13 mouse cellular contexts compared by ENCODE assay signal in genomic region chr12:8975076-8975475, GRCm38 (mm10). TPM values are rescaled to one million over a fixed set of nuclear protein-coding genes. Genes with fewer than 3 reads are reported as not detected.
DNase-seq lines count a peak whose midpoint lies in the region; ATAC-seq and TF ChIP-seq lines count a peak whose summit lies in the region.
"Had no signal": no experiment of that assay in that cellular context is flagged by ENCODE, and none has a peak within 500 bp of the region (broad histone marks: within the 10 kb centered on the region; RNA-seq: fewer than 3 reads in every experiment).

No protein-coding gene starts in this region.

- H3K9ac ChIP-seq in lung, embryonic 15.5 days: peak overlapping the region; percentile 53; the same call in 1 of the 2 replicates
- H3K9ac ChIP-seq in embryonic facial prominence, embryonic 14.5 days (ENCODE audit: low read depth, low read length): no peak overlapping the region
- H3K9ac ChIP-seq in hindbrain, postnatal 0 days (replicated peaks; ENCODE audit: low read length): no peak overlapping the region
- no peak overlapping the region for H3K9ac ChIP-seq in neural tube, embryonic 15.5 days (replicated peaks)

- peaks cover 11% of the 10 kb centered on the region for H3K4me1 ChIP-seq in lung, embryonic 15.5 days
- H3K4me1 ChIP-seq in embryonic facial prominence, embryonic 14.5 days (ENCODE audit: control insufficient read depth, insufficient read depth, low read length): peaks cover 4% of the 10 kb centered on the region
- H3K4me1 ChIP-seq in hindbrain, postnatal 0 days (ENCODE audit: insufficient read depth, low read length): no peaks in the 10 kb centered on the region
- H3K4me1 ChIP-seq in neural tube, embryonic 15.5 days: peaks cover 25% of the 10 kb centered on the region

- 88% methylated on average over 3 of the region's 3 CpGs for WGBS in lung, embryonic 15.5 days
- WGBS in embryonic facial prominence, embryonic 14.5 days: 81% methylated on average over 3 of the region's 3 CpGs
- WGBS in hindbrain, postnatal 0 days: 90% methylated on average over 3 of the region's 3 CpGs
- 89% methylated on average over 3 of the region's 3 CpGs for WGBS in neural tube, embryonic 15.5 days

- H3K36me3 ChIP-seq in lung, embryonic 15.5 days: peaks cover 10% of the 10 kb centered on the region
- H3K36me3 ChIP-seq in embryonic facial prominence, embryonic 14.5 days (ENCODE audit: control insufficient read depth, insufficient read depth, low read length): peaks cover 8% of the 10 kb centered on the region
- peaks cover 6% of the 10 kb centered on the region for H3K36me3 ChIP-seq in hindbrain, postnatal 0 days (ENCODE audit: insufficient read depth, low read length)
- peaks cover 11% of the 10 kb centered on the region for H3K36me3 ChIP-seq in neural tube, embryonic 15.5 days
- H3K36me3 ChIP-seq: G1E had no signal

- 0 out of 2 replicates have a peak overlapping the region, but pooled peaks have one; percentile 84 for H3K4me2 ChIP-seq in lung, embryonic 15.5 days
- peak overlapping the region; percentile 73; the same call in 1 of the 2 replicates for H3K4me2 ChIP-seq in embryonic facial prominence, embryonic 14.5 days (ENCODE audit: low read depth, low read length)
- H3K4me2 ChIP-seq in hindbrain, postnatal 0 days (ENCODE audit: low read depth, low read length): peak overlapping the region; percentile 91
- peak overlapping the region; percentile 80 for H3K4me2 ChIP-seq in neural tube, embryonic 15.5 days

- no peaks in the 10 kb centered on the region for H3K9me3 ChIP-seq in lung, embryonic 15.5 days
- no peaks in the 10 kb centered on the region for H3K9me3 ChIP-seq in embryonic facial prominence, embryonic 14.5 days (ENCODE audit: control insufficient read depth, low read length)
- no peaks in the 10 kb centered on the region for H3K9me3 ChIP-seq in hindbrain, postnatal 0 days (ENCODE audit: low read length)
- H3K9me3 ChIP-seq in neural tube, embryonic 15.5 days (replicated peaks): no peaks in the 10 kb centered on the region
- H3K9me3 ChIP-seq: G1E had no signal

- TF ChIP-seq CTCF in hindbrain, postnatal 0 days (IDR thresholded peaks at IDR 0.05; ENCODE audit: low read depth): peak; percentile 6; the same call in 1 of the 2 replicates

- ATAC-seq in lung, embryonic 15.5 days (ENCODE audit: borderline replicate concordance, extremely low read depth, low FRiP score, low TSS enrichment): no peak
- no peak for ATAC-seq in embryonic facial prominence, embryonic 14.5 days (ENCODE audit: low read depth)
- ATAC-seq in hindbrain, postnatal 0 days: no peak
- no peak for ATAC-seq in neural tube, embryonic 15.5 days (ENCODE audit: low FRiP score)

- H3K27me3 ChIP-seq in lung, embryonic 15.5 days: no peaks in the 10 kb centered on the region
- no peaks in the 10 kb centered on the region for H3K27me3 ChIP-seq in embryonic facial prominence, embryonic 14.5 days (replicated peaks; ENCODE audit: control insufficient read depth, insufficient read depth, low read length)
- H3K27me3 ChIP-seq in hindbrain, postnatal 0 days (ENCODE audit: insufficient read depth, low read length): no peaks in the 10 kb centered on the region
- no peaks in the 10 kb centered on the region for H3K27me3 ChIP-seq in neural tube, embryonic 15.5 days (replicated peaks)

- no peak for DNase-seq in lung, postnatal 10 days
- DNase-seq in embryonic facial prominence, embryonic 14.5 days (ENCODE audit: low spot score): no peak
- DNase-seq in hindbrain, postnatal 0 days (ENCODE audit: low spot score): no peak
- DNase-seq in kidney, postnatal 36 days: no peak
- no peak for DNase-seq in kidney, adult 18-20 months
- no peak for DNase-seq in adrenal gland, postnatal 14 days
- DNase-seq: heart, postnatal 14 days; lung, adult 18-20 months had no signal

- H3K4me3 ChIP-seq in lung, embryonic 15.5 days: peak overlapping the region; percentile 72; the same call in 1 of the 2 replicates
- H3K4me3 ChIP-seq in embryonic facial prominence, embryonic 14.5 days (ENCODE audit: low read depth, low read length): no peak overlapping the region
- H3K4me3 ChIP-seq in hindbrain, postnatal 0 days (ENCODE audit: low read length): 0 out of 2 replicates have a peak overlapping the region, but pooled peaks have one; percentile 82
- H3K4me3 ChIP-seq in neural tube, embryonic 15.5 days (replicated peaks): no peak overlapping the region

- no peak overlapping the region for H3K27ac ChIP-seq in lung, embryonic 15.5 days
- H3K27ac ChIP-seq in embryonic facial prominence, embryonic 14.5 days (replicated peaks; ENCODE audit: low read depth, low read length): no peak overlapping the region
- no peak overlapping the region for H3K27ac ChIP-seq in hindbrain, postnatal 0 days
- H3K27ac ChIP-seq in neural tube, embryonic 15.5 days (replicated peaks): no peak overlapping the region

RNA-seq across cellular contexts. Expression of gene Wdr35, which starts 1.4 kb away (rescaled TPM):
- 20.7 and 22.8 TPM in 2 replicates for polyA plus RNA-seq in lung, embryonic 15.5 days (2015; fragmentation: Nextera tagmentation; extraction: Ambion mirVana)
- 19.9 and 20.1 TPM in 2 replicates for polyA plus RNA-seq in embryonic facial prominence, embryonic 14.5 days (2014; fragmentation: Nextera tagmentation; extraction: Ambion mirVana)
- total RNA-seq in hindbrain, postnatal 0 days (2014; rRNA removed): 13.2 and 16.4 TPM in 2 replicates
- 19.8 and 20.3 TPM in 2 replicates for polyA plus RNA-seq in hindbrain, postnatal 0 days (2015; fragmentation: Nextera tagmentation; extraction: Ambion mirVana)
- 19.5 and 20.6 TPM in 2 replicates for polyA plus RNA-seq in neural tube, embryonic 15.5 days (2015; fragmentation: Nextera tagmentation; extraction: Ambion mirVana)
- total RNA-seq in adrenal gland, postnatal 14 days (2021): 12.6 and 14.4 TPM in 2 replicates
- polyA plus RNA-seq: G1E had no signal

RNA-seq across cellular contexts. Expression of gene Matn3, which starts 27.3 kb away (rescaled TPM):
- 2.8 TPM in 2 replicates for polyA plus RNA-seq in lung, embryonic 15.5 days (2015; fragmentation: Nextera tagmentation; extraction: Ambion mirVana)
- polyA plus RNA-seq in embryonic facial prominence, embryonic 14.5 days (2014; fragmentation: Nextera tagmentation; extraction: Ambion mirVana): 11.1 and 22.0 TPM in 2 replicates
- 0.04 and 0.31 TPM in 2 replicates for total RNA-seq in hindbrain, postnatal 0 days (2014; rRNA removed)
- 0.08 and 0.10 TPM in 2 replicates for polyA plus RNA-seq in hindbrain, postnatal 0 days (2015; fragmentation: Nextera tagmentation; extraction: Ambion mirVana)
- 1.8 and 2.7 TPM in 2 replicates for polyA plus RNA-seq in neural tube, embryonic 15.5 days (2015; fragmentation: Nextera tagmentation; extraction: Ambion mirVana)
- not detected in 2 replicates for total RNA-seq in adrenal gland, postnatal 14 days (2021)
- total RNA-seq: heart, postnatal 14 days; layer of hippocampus, postnatal 14 days had no signal
- polyA plus RNA-seq: G1E; small intestine, adult 2 months had no signal

RNA-seq across cellular contexts. Expression of gene Laptm4a, which starts 53.6 kb away (rescaled TPM):
- 335 and 336 TPM in 2 replicates for polyA plus RNA-seq in lung, embryonic 15.5 days (2015; fragmentation: Nextera tagmentation; extraction: Ambion mirVana)
- 386 and 396 TPM in 2 replicates for polyA plus RNA-seq in embryonic facial prominence, embryonic 14.5 days (2014; fragmentation: Nextera tagmentation; extraction: Ambion mirVana)
- total RNA-seq in hindbrain, postnatal 0 days (2014; rRNA removed): 185 and 196 TPM in 2 replicates
- 289 and 299 TPM in 2 replicates for polyA plus RNA-seq in hindbrain, postnatal 0 days (2015; fragmentation: Nextera tagmentation; extraction: Ambion mirVana)
- polyA plus RNA-seq in neural tube, embryonic 15.5 days (2015; fragmentation: Nextera tagmentation; extraction: Ambion mirVana): 197 and 217 TPM in 2 replicates
- total RNA-seq in adrenal gland, postnatal 14 days (2021): 378 and 379 TPM in 2 replicates

RNA-seq across cellular contexts. Expression of gene Ttc32, which starts 54.7 kb away (rescaled TPM):
- 23.8 and 25.0 TPM in 2 replicates for polyA plus RNA-seq in lung, embryonic 15.5 days (2015; fragmentation: Nextera tagmentation; extraction: Ambion mirVana)
- 14.4 and 14.7 TPM in 2 replicates for polyA plus RNA-seq in embryonic facial prominence, embryonic 14.5 days (2014; fragmentation: Nextera tagmentation; extraction: Ambion mirVana)
- 8.8 and 16.1 TPM in 2 replicates for total RNA-seq in hindbrain, postnatal 0 days (2014; rRNA removed)
- 7.9 and 8.1 TPM in 2 replicates for polyA plus RNA-seq in hindbrain, postnatal 0 days (2015; fragmentation: Nextera tagmentation; extraction: Ambion mirVana)
- 8.9 and 13.0 TPM in 2 replicates for polyA plus RNA-seq in neural tube, embryonic 15.5 days (2015; fragmentation: Nextera tagmentation; extraction: Ambion mirVana)
- 14.5 and 15.6 TPM in 2 replicates for total RNA-seq in adrenal gland, postnatal 14 days (2021)
- polyA plus RNA-seq: G1E had no signal

Comparison
In these comparisons a context has a peak if more than half of its experiments do, and no peak if none do; other contexts are left out.
1. H3K4me3 ChIP-seq: peak in lung, embryonic 15.5 days (single experiment) and hindbrain, postnatal 0 days (single experiment); none in embryonic facial prominence, embryonic 14.5 days (single experiment) and neural tube, embryonic 15.5 days (single experiment).
2. Peak in every context shown above with its lines, with median percentiles within 50 percentile points of each other: H3K4me2 ChIP-seq.